In genomic region chr2:119972537-119972879, GRCm38 (mm10) we compare ENCODE assay signal across 8 mouse cellular contexts. TPM values are rescaled to one million over a fixed set of nuclear protein-coding genes. Genes with fewer than 3 reads are reported as not detected.
DNase-seq lines count a peak whose midpoint lies in the region; ATAC-seq lines count a peak whose summit lies in the region.

Mapkbp1 (plus strand) TSS chr2:119972699.

- no peaks in the 10 kb centered on the region for H3K36me3 ChIP-seq in lung, embryonic 16.5 days (ENCODE audit: control insufficient read depth, insufficient read depth, low read length)
- peaks cover 6% of the 10 kb centered on the region; the same call in 1 of the 2 replicates for H3K36me3 ChIP-seq in embryonic facial prominence, embryonic 14.5 days (ENCODE audit: control insufficient read depth, insufficient read depth, low read length)
- H3K36me3 ChIP-seq in hindbrain, embryonic 16.5 days (ENCODE audit: control insufficient read depth, insufficient read depth, low read length), result no peaks in the 10 kb centered on the region

- peak within 1 kb of the TSS; percentile 83 for H3K9ac ChIP-seq in lung, embryonic 16.5 days (ENCODE audit: low read length)
- H3K9ac ChIP-seq in embryonic facial prominence, embryonic 14.5 days (ENCODE audit: low read depth, low read length), result peak within 1 kb of the TSS; percentile 87
- H3K9ac ChIP-seq in hindbrain, embryonic 16.5 days (ENCODE audit: low read depth, low read length), result peak within 1 kb of the TSS; percentile 85

- H3K27me3 ChIP-seq in lung, embryonic 16.5 days (ENCODE audit: control insufficient read depth, insufficient read depth, low read depth, low read length), result no peaks in the 10 kb centered on the region
- no peaks in the 10 kb centered on the region for H3K27me3 ChIP-seq in embryonic facial prominence, embryonic 14.5 days (replicated peaks; ENCODE audit: control insufficient read depth, insufficient read depth, low read length)
- H3K27me3 ChIP-seq in hindbrain, embryonic 16.5 days (replicated peaks; ENCODE audit: control insufficient read depth, insufficient read depth, low read length), result no peaks in the 10 kb centered on the region

- no peak for DNase-seq in lung, postnatal 4 days
- no peak for DNase-seq in embryonic facial prominence, embryonic 14.5 days (ENCODE audit: low spot score)
- DNase-seq in right cerebral cortex, postnatal 4 days, result no peak
- DNase-seq in testis, postnatal 14 days (ENCODE audit: low spot score), result no peak
- DNase-seq in lung, postnatal 36 days, result no peak

- peak within 1 kb of the TSS; percentile 78 for H3K4me2 ChIP-seq in lung, embryonic 16.5 days (ENCODE audit: low read depth, low read length)
- H3K4me2 ChIP-seq in embryonic facial prominence, embryonic 14.5 days (ENCODE audit: low read depth, low read length), result peak within 1 kb of the TSS; percentile 60
- H3K4me2 ChIP-seq in hindbrain, embryonic 16.5 days (ENCODE audit: low read length), result peak within 1 kb of the TSS; percentile 85

- ATAC-seq in lung, embryonic 16.5 days (ENCODE audit: low read depth), result peak; percentile 69
- ATAC-seq in embryonic facial prominence, embryonic 14.5 days (ENCODE audit: low read depth), result peak; percentile 60
- peak; percentile 83 for ATAC-seq in hindbrain, embryonic 16.5 days
- ATAC-seq in megakaryocyte, adult 5-6 weeks (ENCODE audit: poor library complexity, severe bottlenecking), result peak; percentile 58; the same call in 1 of the 2 replicates

- peak within 1 kb of the TSS; percentile 72 for H3K27ac ChIP-seq in lung, embryonic 16.5 days (ENCODE audit: low read length)
- peak within 1 kb of the TSS; percentile 68 for H3K27ac ChIP-seq in embryonic facial prominence, embryonic 14.5 days (replicated peaks; ENCODE audit: low read depth, low read length)
- peak within 1 kb of the TSS; percentile 84 for H3K27ac ChIP-seq in hindbrain, embryonic 16.5 days (ENCODE audit: low read depth, low read length)

- peaks cover 12% of the 10 kb centered on the region for H3K4me1 ChIP-seq in lung, embryonic 16.5 days (replicated peaks; ENCODE audit: control insufficient read depth, insufficient read depth, low read length)
- H3K4me1 ChIP-seq in embryonic facial prominence, embryonic 14.5 days (ENCODE audit: control insufficient read depth, insufficient read depth, low read length), result peaks cover 13% of the 10 kb centered on the region
- peaks cover 16% of the 10 kb centered on the region for H3K4me1 ChIP-seq in hindbrain, embryonic 16.5 days (ENCODE audit: control insufficient read depth, insufficient read depth, low read depth, low read length)

- H3K4me3 ChIP-seq in lung, embryonic 16.5 days (ENCODE audit: low read length), result peak within 1 kb of the TSS; percentile 75
- H3K4me3 ChIP-seq in embryonic facial prominence, embryonic 14.5 days (ENCODE audit: low read depth, low read length), result peak within 1 kb of the TSS; percentile 96
- H3K4me3 ChIP-seq in hindbrain, embryonic 16.5 days (ENCODE audit: low read length), result peak within 1 kb of the TSS; percentile 68

- no peaks in the 10 kb centered on the region for H3K9me3 ChIP-seq in lung, embryonic 16.5 days (ENCODE audit: control insufficient read depth, low read length)
- H3K9me3 ChIP-seq in embryonic facial prominence, embryonic 14.5 days (ENCODE audit: control insufficient read depth, low read length), result no peaks in the 10 kb centered on the region
- H3K9me3 ChIP-seq in hindbrain, embryonic 16.5 days (ENCODE audit: control insufficient read depth, low read length), result no peaks in the 10 kb centered on the region

- WGBS in lung, embryonic 16.5 days, result under 1% methylated on average over 19 of the region's 19 CpGs
- WGBS in embryonic facial prominence, embryonic 14.5 days, result 2% methylated on average over 10 of the region's 19 CpGs
- WGBS in hindbrain, embryonic 16.5 days, result 1% methylated on average over 14 of the region's 19 CpGs

RNA-seq across cellular contexts. Expression of gene Mapkbp1, which starts in this region (rescaled TPM):
- 3.4 and 3.5 TPM in 2 replicates for polyA plus RNA-seq in lung, embryonic 16.5 days (2015; fragmentation: Nextera tagmentation; extraction: Ambion mirVana)
- 4.0 and 4.7 TPM in 2 replicates for polyA plus RNA-seq in embryonic facial prominence, embryonic 14.5 days (2014; fragmentation: Nextera tagmentation; extraction: Ambion mirVana)
- 7.2 and 9.3 TPM in 2 replicates for polyA plus RNA-seq in hindbrain, embryonic 16.5 days (2015; fragmentation: Nextera tagmentation; extraction: Ambion mirVana)
- 2.1 and 3.3 TPM in 2 replicates for total RNA-seq in megakaryocyte, adult 5-6 weeks (2015)
- total RNA-seq in megakaryocyte, adult 5-6 weeks (2017), result 2.6 and 2.8 TPM in 2 replicates
